Mouse (Mus musculus): Measurements from ENCODE around the gene Ppil4.
A peak's percentile ranks its signal among the peaks of the same experiment; 100 is the strongest.

GRCm38 (mm10) chr10:7839551-7840352 is 47.1 kb downstream of the Ppil4 start:
- no peak for TF ChIP-seq CHD2 (IDR thresholded peaks at IDR 0.05; ENCODE audit: low read length)
- peak; percentile 60; the same call in 1 of the 2 replicates for TF ChIP-seq NELFE (IDR thresholded peaks at IDR 0.05; ENCODE audit: low read depth, low read length)
- no peak for TF ChIP-seq EP300 (IDR thresholded peaks at IDR 0.05; ENCODE audit: low read length)
- TF ChIP-seq POLR2A (IDR thresholded peaks at IDR 0.05; ENCODE audit: low read depth, low read length) = peak; percentile 60; the same call in 1 of the 2 replicates
- TF ChIP-seq CTCF (conservative IDR thresholded peaks at IDR 0.05 in 1 of 2, IDR thresholded peaks at IDR 0.05 in 1 of 2; ENCODE audit: low read depth in 2 of 2, low read length in 2 of 2) = no peak
- no peak for TF ChIP-seq MAZ (IDR thresholded peaks at IDR 0.05; ENCODE audit: low read depth, low read length)
- no peak; the same call in 1 of the 2 replicates for TF ChIP-seq SIN3A (IDR thresholded peaks at IDR 0.05; ENCODE audit: low read length)
- TF ChIP-seq MXI1 (IDR thresholded peaks at IDR 0.05; ENCODE audit: low read depth, low read length) = peak; percentile 86
- TF ChIP-seq USF1 (IDR thresholded peaks at IDR 0.05; ENCODE audit: low read depth, low read length) = peak; percentile 47; the same call in 1 of the 2 replicates
- no peak for TF ChIP-seq ZNF384 (IDR thresholded peaks at IDR 0.05; ENCODE audit: low read depth, low read length)
- peak; percentile 91 for TF ChIP-seq MYC (IDR thresholded peaks at IDR 0.05; ENCODE audit: low read depth, low read length)
- no peak for TF ChIP-seq MEF2A (IDR thresholded peaks at IDR 0.05; ENCODE audit: borderline replicate concordance, low read depth, low read length)
- TF ChIP-seq POLR2AphosphoS2 (IDR thresholded peaks at IDR 0.05; ENCODE audit: low read depth, low read length) = no peak
- TF ChIP-seq TCF12 (IDR thresholded peaks at IDR 0.05; ENCODE audit: low read depth, low read length) = peak; percentile 63; the same call in 1 of the 2 replicates
